Mouse (Mus musculus) cerebellum, adult 2 months (tissue): Measurements from ENCODE around the gene Grin2c.

Experiments used
- CTCF ChIP-seq: fragments of 200-500 bp; IDR thresholded peaks from 2 replicates; pipeline ENCODE4 v1.5.1; 2011; ENCODE audit warnings: low read depth, mild to moderate bottlenecking, control low read depth, low read length, moderate library complexity, borderline replicate concordance; ENCODE audit not compliant: insufficient read depth
- POLR2A ChIP-seq: fragments of 200-500 bp; IDR thresholded peaks from 2 replicates; pipeline ENCODE4 v1.6.1; 2011; ENCODE audit warnings: low read length, control low read depth, borderline replicate concordance; ENCODE audit not compliant: insufficient read depth

DNA sequence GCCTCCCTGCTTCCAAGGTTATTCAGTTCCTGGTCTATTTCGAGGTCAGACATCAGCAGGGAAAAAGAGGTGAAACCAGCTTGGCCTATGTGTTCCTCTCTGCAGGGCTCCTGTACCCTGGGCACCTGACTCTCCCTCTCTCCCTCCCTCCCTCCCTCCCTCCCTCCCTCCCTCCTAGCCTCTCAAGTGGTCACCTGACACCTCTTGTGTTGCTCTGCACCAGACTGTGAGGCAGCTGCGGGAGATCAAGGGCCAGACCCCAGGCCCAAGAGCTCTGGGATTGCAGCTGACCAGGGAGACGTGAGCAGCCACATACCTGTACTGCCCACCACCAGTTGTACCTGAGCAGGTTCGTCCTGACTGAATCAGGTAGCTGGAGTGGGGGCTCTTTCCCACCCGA is 51.9 kb downstream of the Grin2c start:
- TF ChIP-seq POLR2A: no peak
- TF ChIP-seq CTCF: no peak
